Mouse (Mus musculus) common myeloid progenitor, adult 5-6 weeks (primary cell): Measurements from ENCODE around the gene Dnm3. TPM values are rescaled to one million over a fixed set of nuclear protein-coding genes. Genes with fewer than 3 reads are reported as not detected.

Experiments used
- total RNA-seq: library from RNA; stranded (forward); fragments of 200-1000, 187-1606 nt; gene quantifications from 2 replicates; pipeline ENCODE4 v1.2.3, GENCODE M21; 2017

Gene Dnm3
- total RNA-seq, 1 experiment from 2014 or later = not detected

Other genes with a start within 250 kb of the Dnm3 start
- 27.5 and 30.3 TPM in 2 replicates for gene Mettl13, start 70.5 kb upstream of the Dnm3 start, total RNA-seq
- 11.4 and 19.4 TPM in 2 replicates for gene Vamp4, start 92.5 kb upstream of the Dnm3 start, total RNA-seq
- gene Myoc, start 161.1 kb upstream of the Dnm3 start, total RNA-seq = not detected in 2 replicates
- gene Myocos, start 180.2 kb upstream of the Dnm3 start, total RNA-seq = not detected in 2 replicates